Mouse (Mus musculus) forebrain, embryonic 14.5 days (tissue): ENCODE data around the gene Bcas1. TPM values are rescaled to one million over a fixed set of nuclear protein-coding genes. Genes with fewer than 3 reads are reported as not detected.
"Not testable (repeated sequence)": the region's sequence is repeated elsewhere in the genome, so short reads cannot be mapped to it uniquely, and the experiment has no call there.

Experiments used
- ATAC-seq: fragments of 200-750 bp; cut with Nextera tagmentation; 2 replicates; pipeline ENCODE4 v1.8.0; 2017; ENCODE audit warnings: mild to moderate bottlenecking, moderate library complexity
- DNase-seq: peaks from one replicate; pipeline ENCODE4 v3.0.0-alpha.2; 2015; ENCODE audit warnings: low spot score
- H3K27ac ChIP-seq: fragments of 300-500 bp; sonication (generic); 2 replicates; pipeline ENCODE4 v1.5.1; 2014; ENCODE audit warnings: low read depth, mild to moderate bottlenecking, control low read depth, low read length, moderate library complexity
- H3K27me3 ChIP-seq: fragments of 300-500 bp; sonication (generic); replicated peaks from 2 replicates; pipeline ENCODE4 v1.6.1; 2014; ENCODE audit warnings: low read length, control low read depth, mixed read lengths; ENCODE audit not compliant: control insufficient read depth, insufficient read depth
- H3K36me3 ChIP-seq: fragments of 300-500 bp; sonication (generic); 2 replicates; pipeline ENCODE4 v1.6.1; 2014; ENCODE audit warnings: low read length, control low read depth; ENCODE audit not compliant: control insufficient read depth, insufficient read depth
- H3K4me1 ChIP-seq: fragments of 300-500 bp; sonication (generic); 2 replicates; pipeline ENCODE4 v1.6.1; 2014; ENCODE audit warnings: antibody characterized with exemption, low read length, control low read depth; ENCODE audit not compliant: control insufficient read depth, insufficient read depth
- H3K4me2 ChIP-seq: fragments of 300-500 bp; sonication (generic); 2 replicates; pipeline ENCODE4 v1.6.1; 2014; ENCODE audit warnings: mild to moderate bottlenecking, control low read depth, low read length
- H3K4me3 ChIP-seq: fragments of 300-500 bp; sonication (generic); 2 replicates; pipeline ENCODE4 v1.5.1; 2014; ENCODE audit warnings: low read depth, low read length, control low read depth
- H3K9ac ChIP-seq: fragments of 300-500 bp; sonication (generic); 2 replicates; pipeline ENCODE4 v1.6.1; 2014; ENCODE audit warnings: mild to moderate bottlenecking, low read length, control low read depth, moderate library complexity
- H3K9me3 ChIP-seq: fragments of 300-500 bp; sonication (generic); replicated peaks from 2 replicates; pipeline ENCODE4 v1.6.1; 2016; ENCODE audit warnings: low read length, control low read depth, mixed read lengths; ENCODE audit not compliant: control insufficient read depth
- WGBS: fragments of 180-500 bp; shearing (Covaris S2); extraction: QIAGEN DNeasy Blood & Tissue Kit; methylation state at CpG from one replicate; pipeline ENCODE4 v1.1.7; 2014; 5-methylcytosine and 5-hydroxymethylcytosine counted together
- polyA plus RNA-seq: library from polyadenylated mRNA; unstranded; fragments of >200 nt; fragmentation: Nextera tagmentation; extraction: Ambion mirVana; gene quantifications from 2 replicates; pipeline ENCODE4 v1.2.1, GENCODE M21; 2014

The Bcas1 gene
- polyA plus RNA-seq, 1 experiment from 2014 or later = 1.4 TPM

- H3K36me3 ChIP-seq = no peaks in the 10 kb centered on the region
- no peaks in the 10 kb centered on the region for H3K27me3 ChIP-seq
- H3K9ac ChIP-seq = no peak overlapping the region
- no peak for DNase-seq
- H3K4me3 ChIP-seq = no peak overlapping the region
- no peak for ATAC-seq
- WGBS = 52% methylated on average over 7 of the region's 7 CpGs
- no peaks in the 10 kb centered on the region for H3K4me1 ChIP-seq
- H3K9me3 ChIP-seq = no peaks in the 10 kb centered on the region
- no peak overlapping the region for H3K27ac ChIP-seq
- no peak overlapping the region for H3K4me2 ChIP-seq
Measured at GRCm38 (mm10) chr2:170461652-170462051, 34.0 kb upstream of the Bcas1 start.

GRCm38 (mm10) chr2:170459805-170460204, 32.2 kb upstream of the Bcas1 start:
- Histone ChIP-seq H3K27ac (no peak overlapping the region), H3K4me2 (no peak overlapping the region), H3K4me3 (no peak overlapping the region), H3K27me3 (no peaks in the 10 kb centered on the region), H3K4me1 (no peaks in the 10 kb centered on the region), H3K9me3 (no peaks in the 10 kb centered on the region), H3K36me3 (no peaks in the 10 kb centered on the region), H3K9ac (no peak overlapping the region)
- 47% methylated on average over 9 of the region's 9 CpGs for WGBS
- DNase-seq (no peak), ATAC-seq (no peak)

GRCm38 (mm10) chr2:170459183-170459582, 31.5 kb upstream of the Bcas1 start:
- Histone ChIP-seq H3K27ac (no peak overlapping the region), H3K4me2 (no peak overlapping the region), H3K36me3 (no peaks in the 10 kb centered on the region), H3K27me3 (no peaks in the 10 kb centered on the region), H3K9ac (no peak overlapping the region), H3K4me3 (no peak overlapping the region), H3K9me3 (no peaks in the 10 kb centered on the region), H3K4me1 (no peaks in the 10 kb centered on the region)
- WGBS = 69% methylated on average over 10 of the region's 10 CpGs
- DNase-seq (no peak), ATAC-seq (no peak)

- not testable (repeated sequence) for H3K27ac ChIP-seq, H3K4me3 ChIP-seq, DNase-seq, H3K27me3 ChIP-seq, H3K9ac ChIP-seq, ATAC-seq, H3K36me3 ChIP-seq, H3K4me2 ChIP-seq, H3K9me3 ChIP-seq, H3K4me1 ChIP-seq
- WGBS = 76% methylated on average over 3 of the region's 4 CpGs
Measured at GRCm38 (mm10) chr2:170453809-170454208, 26.2 kb upstream of the Bcas1 start.

- H3K9ac ChIP-seq = no peak overlapping the region
- H3K4me2 ChIP-seq = no peak overlapping the region
- H3K9me3 ChIP-seq = no peaks in the 10 kb centered on the region
- no peak overlapping the region for H3K27ac ChIP-seq
- WGBS = 10% methylated on average over 9 of the region's 9 CpGs
- H3K27me3 ChIP-seq = 0 out of 2 replicates have a peak, but pooled peaks cover 3% of the 10 kb centered on the region
- no peak overlapping the region for H3K4me3 ChIP-seq
- H3K36me3 ChIP-seq = no peaks in the 10 kb centered on the region
- DNase-seq = peak; percentile 81
- ATAC-seq = peak; percentile 55
- no peaks in the 10 kb centered on the region; the same call in 1 of the 2 replicates for H3K4me1 ChIP-seq
Measured at GRCm38 (mm10) chr2:170450933-170451332, 23.3 kb upstream of the Bcas1 start.

GRCm38 (mm10) chr2:170447651-170448050, 20.0 kb upstream of the Bcas1 start:
- Histone ChIP-seq H3K9me3 (no peaks in the 10 kb centered on the region), H3K4me3 (no peak overlapping the region), H3K36me3 (no peaks in the 10 kb centered on the region), H3K4me1 (no peaks in the 10 kb centered on the region; the same call in 1 of the 2 replicates), H3K27ac (no peak overlapping the region; the same call in 1 of the 2 replicates), H3K27me3 (0 out of 2 replicates have a peak, but pooled peaks cover 3% of the 10 kb centered on the region), H3K9ac (no peak overlapping the region), H3K4me2 (no peak overlapping the region)
- WGBS = 61% methylated on average over 10 of the region's 10 CpGs
- ATAC-seq = no peak
- DNase-seq = peak; percentile 53

GRCm38 (mm10) chr2:170446843-170447383, 19.3 kb upstream of the Bcas1 start:
- Histone ChIP-seq H3K27me3 (0 out of 2 replicates have a peak, but pooled peaks cover 3% of the 10 kb centered on the region), H3K36me3 (no peaks in the 10 kb centered on the region), H3K4me1 (no peaks in the 10 kb centered on the region; the same call in 1 of the 2 replicates), H3K9me3 (no peaks in the 10 kb centered on the region), H3K27ac (no peak overlapping the region), H3K9ac (no peak overlapping the region), H3K4me3 (no peak overlapping the region), H3K4me2 (no peak overlapping the region)
- peak; percentile 15 for DNase-seq
- 31% methylated on average over 5 of the region's 5 CpGs for WGBS
- ATAC-seq = no peak

GRCm38 (mm10) chr2:170445861-170446260, 18.2 kb upstream of the Bcas1 start:
- Histone ChIP-seq H3K4me3 (no peak overlapping the region), H3K9me3 (no peaks in the 10 kb centered on the region), H3K9ac (no peak overlapping the region), H3K36me3 (no peaks in the 10 kb centered on the region), H3K27ac (no peak overlapping the region), H3K4me2 (no peak overlapping the region), H3K27me3 (0 out of 2 replicates have a peak, but pooled peaks cover 3% of the 10 kb centered on the region), H3K4me1 (no peaks in the 10 kb centered on the region; the same call in 1 of the 2 replicates)
- 88% methylated on average over 5 of the region's 5 CpGs for WGBS
- ATAC-seq (no peak), DNase-seq (no peak)

- Histone ChIP-seq H3K4me3 (no peak overlapping the region), H3K27ac (no peak overlapping the region), H3K4me2 (no peak overlapping the region), H3K27me3 (no peaks in the 10 kb centered on the region), H3K9ac (no peak overlapping the region), H3K36me3 (no peaks in the 10 kb centered on the region), H3K4me1 (no peaks in the 10 kb centered on the region; the same call in 1 of the 2 replicates), H3K9me3 (no peaks in the 10 kb centered on the region)
- ATAC-seq (no peak), DNase-seq (peak; percentile 34)
- 74% methylated on average over 3 of the region's 3 CpGs for WGBS
Measured at GRCm38 (mm10) chr2:170442535-170442934, 14.9 kb upstream of the Bcas1 start.
